ENCODE assay signal across 7 mouse cellular contexts in the genomic region with DNA sequence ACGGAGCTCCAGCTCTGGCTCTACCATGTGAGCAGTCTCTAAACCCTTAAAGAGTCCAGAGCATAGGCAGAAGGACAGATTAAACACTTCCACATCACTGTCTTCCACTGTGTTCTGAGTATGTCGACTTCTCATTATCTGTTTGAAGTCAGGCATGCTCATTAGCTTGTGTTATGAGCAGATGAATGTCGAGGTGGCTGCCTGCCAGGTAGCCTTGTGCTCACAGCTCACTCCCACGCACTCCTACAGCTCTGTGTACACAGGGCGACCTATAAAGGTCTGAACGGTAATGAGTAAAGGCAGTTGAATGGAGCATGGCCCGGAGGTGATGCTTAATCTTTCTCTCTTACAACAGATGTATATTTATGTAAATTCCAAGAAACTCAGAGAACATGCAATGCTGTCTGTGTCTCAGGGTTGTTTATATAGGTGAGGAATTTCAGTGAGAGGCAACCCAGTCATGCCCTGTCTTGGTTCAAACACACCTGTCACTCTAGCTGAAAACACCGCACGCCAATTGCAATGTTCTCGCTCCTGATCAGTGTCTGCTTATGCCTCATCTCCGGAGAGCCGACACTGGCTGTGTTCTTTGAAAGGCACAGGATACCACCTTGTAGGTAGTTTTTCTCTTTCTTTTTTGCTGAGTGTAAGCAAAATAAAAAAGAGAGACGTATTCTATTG.
A peak's percentile ranks its signal among the peaks of the same experiment; 100 is the strongest.
DNase-seq lines count a peak whose midpoint lies in the region; ATAC-seq and TF ChIP-seq lines count a peak whose summit lies in the region.

No protein-coding gene starts in this region.

- H3K9ac ChIP-seq in embryonic facial prominence, embryonic 15.5 days, result no peak overlapping the region

- H3K27ac ChIP-seq in embryonic facial prominence, embryonic 15.5 days (replicated peaks), result peak overlapping the region; percentile 39; the same call in 1 of the 2 replicates
- peak overlapping the region; percentile 61 for H3K27ac ChIP-seq in layer of hippocampus, adult 2 months

- no peak for TF ChIP-seq CTCF in layer of hippocampus, adult 2 months (conservative IDR thresholded peaks at IDR 0.05)

- WGBS in embryonic facial prominence, embryonic 15.5 days, result 44% methylated on average over 13 of the region's 13 CpGs

- no peak overlapping the region for H3K4me3 ChIP-seq in embryonic facial prominence, embryonic 15.5 days (replicated peaks)
- H3K4me3 ChIP-seq in layer of hippocampus, adult 2 months, result no peak overlapping the region

- H3K36me3 ChIP-seq in embryonic facial prominence, embryonic 15.5 days, result no peaks in the 10 kb centered on the region

- DNase-seq in lung, adult 18-20 months, result peak; percentile 33 to 42
- DNase-seq in lung, postnatal 25 days (ENCODE audit: low spot score), result no peak
- DNase-seq in adrenal gland, postnatal 36 days, result peak; percentile 31 to 54
- DNase-seq in layer of hippocampus, adult 2 months (ENCODE audit: low spot score in 2 of 2), result peak; percentile 35 to 46
- peak; percentile 26 for DNase-seq in right cerebral cortex, postnatal 4 days
- DNase-seq in yolk sac, embryonic 10.5 days (ENCODE audit: low spot score), result no peak

- 0 out of 2 replicates have a peak, but pooled peaks have one; percentile 75 for ATAC-seq in embryonic facial prominence, embryonic 15.5 days (ENCODE audit: insufficient number of reproducible peaks, low FRiP score, low TSS enrichment, low read depth)

- H3K4me1 ChIP-seq in embryonic facial prominence, embryonic 15.5 days, result peaks cover 15% of the 10 kb centered on the region

- no peaks in the 10 kb centered on the region for H3K27me3 ChIP-seq in embryonic facial prominence, embryonic 15.5 days

- H3K4me2 ChIP-seq in embryonic facial prominence, embryonic 15.5 days (replicated peaks), result no peak overlapping the region

- H3K9me3 ChIP-seq in embryonic facial prominence, embryonic 15.5 days (replicated peaks), result no peaks in the 10 kb centered on the region

Comparison
In these comparisons a context has a peak if more than half of its experiments do, and no peak if none do; other contexts are left out.
1. DNase-seq: peak in lung, adult 18-20 months (2 of 2), adrenal gland, postnatal 36 days (2 of 2), layer of hippocampus, adult 2 months (2 of 2) and right cerebral cortex, postnatal 4 days (single experiment); none in lung, postnatal 25 days (single experiment) and yolk sac, embryonic 10.5 days (single experiment).